Mouse (Mus musculus) olfactory bulb, adult 2 months (tissue): ENCODE results near the gene Ankrd66. TPM values are rescaled to one million over a fixed set of nuclear protein-coding genes. Genes with fewer than 3 reads are reported as not detected.

Experiments
- H3K27ac ChIP-seq: fragments of 200-500 bp; 2 replicates; pipeline ENCODE4 v1.5.1; 2012; ENCODE audit warnings: low read depth, low read length; ENCODE audit not compliant: insufficient read depth
- H3K4me1 ChIP-seq: fragments of 200-500 bp; 2 replicates; pipeline ENCODE4 v1.6.1; 2012; ENCODE audit warnings: low read length; ENCODE audit not compliant: control insufficient read depth, insufficient read depth
- H3K4me3 ChIP-seq: fragments of 200-500 bp; 2 replicates; pipeline ENCODE4 v1.5.1; 2012; ENCODE audit warnings: mild to moderate bottlenecking, low read depth, low read length, moderate library complexity; ENCODE audit not compliant: insufficient read depth
- CTCF ChIP-seq: fragments of 200-500 bp; IDR thresholded peaks from 2 replicates; pipeline ENCODE4 v1.5.1; 2012; ENCODE audit warnings: low read depth, mild to moderate bottlenecking, low read length, moderate library complexity; ENCODE audit not compliant: insufficient read depth
- POLR2A ChIP-seq: fragments of 200-500 bp; IDR thresholded peaks from 2 replicates; pipeline ENCODE4 v1.6.1; 2012; ENCODE audit warnings: mild to moderate bottlenecking, low read depth, low read length, moderate library complexity; ENCODE audit not compliant: insufficient read depth
- WGBS: fragments of 180-500 bp; shearing (Covaris S2); methylation state at CpG from one replicate; pipeline ENCODE4 v1.1.7; 2018; 5-methylcytosine and 5-hydroxymethylcytosine counted together
- polyA plus RNA-seq: library from polyadenylated mRNA; stranded (reverse); fragments of >200 nt; gene quantifications from 2 replicates; pipeline ENCODE4 v1.2.4, GENCODE M21; 2012; ENCODE audit warnings: low replicate concordance; ENCODE audit not compliant: missing spikeins, insufficient read depth, insufficient read length

Gene Ankrd66
- polyA plus RNA-seq, result not detected in 2 replicates

DNA sequence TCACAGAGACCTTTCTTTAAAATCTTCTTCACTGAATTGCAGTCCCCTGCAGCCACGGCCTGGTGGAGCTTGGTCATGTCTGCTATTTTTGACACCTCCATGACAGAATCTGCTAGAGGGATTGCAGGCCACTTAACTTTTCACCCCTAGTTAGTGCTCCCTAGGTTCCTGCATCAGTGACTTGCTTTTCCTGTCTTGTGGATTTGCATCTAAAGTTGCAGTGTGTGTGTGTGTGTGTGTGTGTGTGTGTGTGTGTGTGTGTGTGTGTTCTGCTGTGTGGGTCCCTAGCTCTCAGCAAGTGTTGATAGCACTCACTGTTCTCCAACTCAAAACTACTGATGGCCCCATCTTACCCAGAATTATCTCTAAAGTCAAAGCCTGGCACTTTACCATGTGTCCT, at the start of gene Ankrd66:
Ankrd66 (minus strand) TSS at position 101 of the 400 bp plus-strand sequence.
- 84% methylated on average over 1 of the region's 1 CpGs for WGBS
- TF ChIP-seq CTCF (no peak), POLR2A (no peak)
- Histone ChIP-seq H3K27ac (no peak within 1 kb of the TSS), H3K4me1 (no peaks in the 10 kb centered on the region), H3K4me3 (no peak within 1 kb of the TSS)

GRCm38 (mm10) chr17:43592296-43593291, 49.2 kb upstream of the Ankrd66 start:
- Histone ChIP-seq H3K27ac (no peak overlapping the region), H3K4me3 (no peak overlapping the region), H3K4me1 (peaks cover 4% of the 10 kb centered on the region; the same call in 1 of the 2 replicates)
- TF ChIP-seq CTCF (no peak), POLR2A (no peak)
- 78% methylated on average over 21 of the region's 21 CpGs for WGBS

DNA sequence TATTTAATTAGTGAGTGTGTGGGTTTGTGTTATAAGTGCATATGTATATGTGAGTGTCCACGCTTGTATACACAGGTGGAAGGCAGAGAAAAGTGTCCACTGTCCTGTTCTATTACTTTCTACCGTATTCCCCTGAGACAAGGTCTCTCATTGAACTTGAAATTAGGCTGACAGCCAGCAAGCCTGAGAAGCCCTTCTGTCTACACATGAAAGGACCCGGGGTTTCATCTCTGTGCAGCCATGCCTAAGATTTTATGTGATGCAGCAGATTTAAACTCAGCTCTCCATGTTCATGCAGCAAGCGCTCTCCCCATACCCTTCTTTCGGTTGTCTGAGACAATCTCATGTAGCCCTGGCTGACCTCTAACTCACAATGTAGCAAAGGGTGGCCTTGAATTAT, 47.1 kb upstream of the Ankrd66 start:
- Histone ChIP-seq H3K27ac (no peak overlapping the region), H3K4me3 (no peak overlapping the region), H3K4me1 (peaks cover 4% of the 10 kb centered on the region; the same call in 1 of the 2 replicates)
- no peak for TF ChIP-seq CTCF
- no peak for TF ChIP-seq POLR2A
- WGBS, result 63% methylated on average over 5 of the region's 5 CpGs

GRCm38 (mm10) chr17:43589750-43590149, 46.3 kb upstream of the Ankrd66 start:
- H3K27ac ChIP-seq, result no peak overlapping the region
- H3K4me1 ChIP-seq, result peaks cover 4% of the 10 kb centered on the region; the same call in 1 of the 2 replicates
- TF ChIP-seq POLR2A, result no peak
- TF ChIP-seq CTCF, result no peak
- H3K4me3 ChIP-seq, result no peak overlapping the region
- 96% methylated on average over 6 of the region's 6 CpGs for WGBS

DNA sequence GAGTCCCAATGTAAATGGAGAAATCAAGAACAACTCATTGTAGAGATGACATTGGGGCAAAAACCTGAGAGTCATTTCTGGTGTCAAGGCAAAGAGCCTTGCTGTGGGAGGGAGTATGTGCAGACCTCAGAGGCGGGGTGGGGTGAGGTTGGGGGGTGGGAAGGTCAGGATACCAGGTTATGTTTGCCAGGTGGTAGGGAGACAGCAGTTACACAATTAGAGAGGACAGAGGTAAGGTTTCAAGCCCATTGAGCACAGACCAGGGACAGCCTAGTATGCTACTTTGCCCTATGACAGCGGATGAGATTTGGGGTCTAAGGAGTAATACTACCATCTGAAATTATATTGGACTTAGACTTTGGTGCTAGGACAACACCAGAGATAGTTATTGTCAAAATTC, 43.8 kb upstream of the Ankrd66 start:
- H3K4me1 ChIP-seq, result no peaks in the 10 kb centered on the region
- H3K4me3 ChIP-seq, result no peak overlapping the region
- 95% methylated on average over 2 of the region's 2 CpGs for WGBS
- TF ChIP-seq POLR2A (no peak), CTCF (no peak)
- H3K27ac ChIP-seq, result no peak overlapping the region

DNA sequence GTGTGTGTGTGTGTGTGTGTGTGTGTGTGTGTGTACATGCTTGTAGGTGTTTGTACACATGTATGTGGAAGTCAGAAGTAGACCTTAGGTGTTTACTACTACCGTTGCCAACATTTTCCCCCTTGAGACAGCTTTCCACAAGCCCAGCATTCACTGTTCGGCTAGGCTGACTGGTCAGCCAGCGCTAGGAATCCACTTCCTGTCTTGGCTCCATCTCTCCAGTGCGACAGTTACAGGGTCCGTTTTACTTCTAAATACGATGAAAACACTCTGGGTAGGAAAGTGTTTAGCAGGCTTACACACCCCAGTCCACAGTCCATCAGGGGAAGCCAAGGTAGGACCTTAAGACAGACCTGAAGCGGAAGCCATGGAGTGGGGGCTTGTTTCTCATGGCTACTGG, 41.3 kb upstream of the Ankrd66 start:
- Histone ChIP-seq H3K4me1 (0 out of 2 replicates have a peak, but pooled peaks cover 7% of the 10 kb centered on the region), H3K27ac (no peak overlapping the region), H3K4me3 (no peak overlapping the region)
- WGBS, result 76% methylated on average over 7 of the region's 7 CpGs
- no peak for TF ChIP-seq POLR2A
- no peak for TF ChIP-seq CTCF

GRCm38 (mm10) chr17:43581012-43581467, 37.6 kb upstream of the Ankrd66 start:
- WGBS, result 31% methylated on average over 8 of the region's 8 CpGs
- no peak for TF ChIP-seq CTCF
- no peak for TF ChIP-seq POLR2A
- Histone ChIP-seq H3K4me3 (no peak overlapping the region), H3K27ac (no peak overlapping the region), H3K4me1 (0 out of 2 replicates have a peak, but pooled peaks cover 7% of the 10 kb centered on the region)

DNA sequence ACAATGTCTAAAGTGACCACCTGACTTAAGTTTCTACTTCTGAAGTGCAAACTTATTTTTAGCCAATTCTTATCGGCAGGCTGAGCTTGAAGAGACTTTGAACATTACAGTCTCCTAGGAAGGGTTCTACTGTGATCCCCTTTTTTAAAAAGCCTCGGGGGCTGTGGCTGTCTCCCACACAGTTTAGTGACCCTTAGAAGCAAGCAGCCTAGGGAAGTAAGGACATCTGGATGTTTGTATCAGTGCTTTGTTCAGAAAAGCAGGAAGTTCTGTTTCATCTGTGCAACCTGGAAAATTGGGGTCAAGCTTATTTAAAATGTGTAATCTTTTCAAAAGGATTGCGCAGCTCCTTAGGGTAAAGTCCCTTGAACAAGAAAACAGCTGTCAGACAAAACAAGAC, 37.0 kb upstream of the Ankrd66 start:
- TF ChIP-seq POLR2A, result no peak
- no peak for TF ChIP-seq CTCF
- H3K27ac ChIP-seq, result no peak overlapping the region
- no peak overlapping the region for H3K4me3 ChIP-seq
- WGBS, result 39% methylated on average over 3 of the region's 3 CpGs
- H3K4me1 ChIP-seq, result 0 out of 2 replicates have a peak, but pooled peaks cover 7% of the 10 kb centered on the region

GRCm38 (mm10) chr17:43573624-43574073, 30.2 kb upstream of the Ankrd66 start:
- H3K27ac ChIP-seq, result peak overlapping the region; percentile 42; the same call in 1 of the 2 replicates

More at GRCm38 (mm10) chr17:43573624-43574073, 30.2 kb upstream of the Ankrd66 start:
- WGBS, result 47% methylated on average over 3 of the region's 3 CpGs
- H3K4me3 ChIP-seq, result no peak overlapping the region
- H3K4me1 ChIP-seq, result peaks cover 4% of the 10 kb centered on the region; the same call in 1 of the 2 replicates
- TF ChIP-seq CTCF (no peak), POLR2A (no peak)
